Mouse (Mus musculus): Measurements from ENCODE around the gene Scamp5.
"Not testable (repeated sequence)": the region's sequence is repeated elsewhere in the genome, so short reads cannot be mapped to it uniquely, and the experiment has no call there.

The Scamp5 gene

GRCm38 (mm10) chr9:57449715-57450114 lies 18.1 kb downstream of the Scamp5 start:
- DNase-seq = no peak

- DNase-seq = no peak
These were observed 27.2 kb downstream of the Scamp5 start for GRCm38 (mm10) chr9:57440620-57441019.

GRCm38 (mm10) chr9:57439522-57440295 lies 28.2 kb downstream of the Scamp5 start, which contains the start of gene Ppcdc:
Gene Ppcdc, minus strand, starts transcription at chr9:57440124.
- peak; percentile 96 for DNase-seq

GRCm38 (mm10) chr9:57439083-57439482 lies 28.8 kb downstream of the Scamp5 start:
- no peak for DNase-seq

GRCm38 (mm10) chr9:57437896-57438614 lies 29.8 kb downstream of the Scamp5 start:
- no peak for DNase-seq

GRCm38 (mm10) chr9:57436166-57436565 lies 31.7 kb downstream of the Scamp5 start:
- no peak for DNase-seq

- DNase-seq = no peak
These were observed 33.3 kb downstream of the Scamp5 start for GRCm38 (mm10) chr9:57434405-57435165.

GRCm38 (mm10) chr9:57433097-57434032 lies 34.5 kb downstream of the Scamp5 start:
- peak; percentile 84 for DNase-seq

- no peak for DNase-seq
These were observed 35.4 kb downstream of the Scamp5 start for GRCm38 (mm10) chr9:57432480-57432879.

- no peak for DNase-seq
These were observed 36.7 kb downstream of the Scamp5 start for GRCm38 (mm10) chr9:57431202-57431601.

GRCm38 (mm10) chr9:57428391-57428790 lies 39.5 kb downstream of the Scamp5 start:
- peak; percentile 51 for DNase-seq

- no peak for DNase-seq
These were observed 39.9 kb downstream of the Scamp5 start for GRCm38 (mm10) chr9:57427937-57428336.

- not testable (repeated sequence) for DNase-seq
These were observed 40.7 kb downstream of the Scamp5 start for GRCm38 (mm10) chr9:57427123-57427522.

GRCm38 (mm10) chr9:57425116-57425515 lies 42.7 kb downstream of the Scamp5 start:
- no peak for DNase-seq

GRCm38 (mm10) chr9:57424066-57424465 lies 43.8 kb downstream of the Scamp5 start:
- DNase-seq = no peak

GRCm38 (mm10) chr9:57421688-57422111 lies 46.2 kb downstream of the Scamp5 start:
- DNase-seq = no peak

- peak; percentile 33 for DNase-seq
These were observed 46.7 kb downstream of the Scamp5 start for GRCm38 (mm10) chr9:57421121-57421571.

GRCm38 (mm10) chr9:57420321-57421120 lies 47.3 kb downstream of the Scamp5 start:
- DNase-seq = peak; percentile 86

- DNase-seq = no peak
These were observed 48.2 kb downstream of the Scamp5 start for GRCm38 (mm10) chr9:57419521-57420267.

GRCm38 (mm10) chr9:57417341-57417740 lies 50.5 kb downstream of the Scamp5 start:
- DNase-seq = no peak
